Mouse (Mus musculus) adrenal gland, postnatal 36 days (tissue): ENCODE results near the gene Gpr146. TPM values are rescaled to one million over a fixed set of nuclear protein-coding genes. Genes with fewer than 3 reads are reported as not detected.
"Not testable (repeated sequence)": the region's sequence is repeated elsewhere in the genome, so short reads cannot be mapped to it uniquely, and the experiment has no call there.

ENCODE experiments used
- DNase-seq, 2 experiments: peaks; one replicate each; pipeline ENCODE4 v3.0.0; 2021; ENCODE audit warnings: mixed read lengths in 1 of 2
- total RNA-seq, 2 experiments: library from RNA; stranded (reverse); gene quantifications; 2 replicates each; pipeline ENCODE4 v1.2.3; 2021

Gpr146 gene
- total RNA-seq, 2 experiments from 2014 or later = 15.2 to 17.9 TPM

GRCm38 (mm10) chr5:139381586-139382513 is 4.4 kb downstream of the Gpr146 start:
- DNase-seq = no peak

- peak; percentile 52 to 66 for DNase-seq
Observed at GRCm38 (mm10) chr5:139382760-139383159, 5.3 kb downstream of the Gpr146 start.

GRCm38 (mm10) chr5:139383234-139383633 is 5.7 kb downstream of the Gpr146 start:
- no peak for DNase-seq

GRCm38 (mm10) chr5:139384531-139384930 is 7.0 kb downstream of the Gpr146 start:
- DNase-seq = peak; percentile 62 to 78

GRCm38 (mm10) chr5:139386047-139386446 is 8.6 kb downstream of the Gpr146 start:
- DNase-seq = no peak

- DNase-seq = peak in 1 of 2 experiments; percentile 43
Observed at GRCm38 (mm10) chr5:139387329-139388194, 10.1 kb downstream of the Gpr146 start.

- DNase-seq = no peak
Observed at GRCm38 (mm10) chr5:139388195-139388570, 10.7 kb downstream of the Gpr146 start.

GRCm38 (mm10) chr5:139388694-139389675 is 11.5 kb downstream of the Gpr146 start:
- DNase-seq = no peak

GRCm38 (mm10) chr5:139389676-139390061 is 12.2 kb downstream of the Gpr146 start:
- DNase-seq = peak; percentile 78 to 79

- not testable (repeated sequence) for DNase-seq
Observed at GRCm38 (mm10) chr5:139390324-139391119, 13.0 kb downstream of the Gpr146 start.

GRCm38 (mm10) chr5:139391309-139391990 is 14.0 kb downstream of the Gpr146 start:
- no peak for DNase-seq

GRCm38 (mm10) chr5:139392219-139393196 is 15.0 kb downstream of the Gpr146 start:
- DNase-seq = no peak

- no peak for DNase-seq
Observed at GRCm38 (mm10) chr5:139393197-139393588, 15.7 kb downstream of the Gpr146 start.

GRCm38 (mm10) chr5:139394399-139394798 is 16.9 kb downstream of the Gpr146 start:
- no peak for DNase-seq

GRCm38 (mm10) chr5:139395528-139395927 is 18.0 kb downstream of the Gpr146 start:
- no peak for DNase-seq

GRCm38 (mm10) chr5:139397359-139397916 is 19.9 kb downstream of the Gpr146 start:
- no peak for DNase-seq

- DNase-seq = peak; percentile 93 to 94
Observed at GRCm38 (mm10) chr5:139397959-139398753, 20.7 kb downstream of the Gpr146 start.

GRCm38 (mm10) chr5:139398786-139399185 is 21.3 kb downstream of the Gpr146 start:
- no peak for DNase-seq
